Mouse (Mus musculus): ENCODE results near the gene Mus81. TPM values are rescaled to one million over a fixed set of nuclear protein-coding genes. Genes with fewer than 3 reads are reported as not detected.

The Mus81 gene
- total RNA-seq, 2 experiments from 2014 or later, result 8.3 to 12.5 TPM

DNA sequence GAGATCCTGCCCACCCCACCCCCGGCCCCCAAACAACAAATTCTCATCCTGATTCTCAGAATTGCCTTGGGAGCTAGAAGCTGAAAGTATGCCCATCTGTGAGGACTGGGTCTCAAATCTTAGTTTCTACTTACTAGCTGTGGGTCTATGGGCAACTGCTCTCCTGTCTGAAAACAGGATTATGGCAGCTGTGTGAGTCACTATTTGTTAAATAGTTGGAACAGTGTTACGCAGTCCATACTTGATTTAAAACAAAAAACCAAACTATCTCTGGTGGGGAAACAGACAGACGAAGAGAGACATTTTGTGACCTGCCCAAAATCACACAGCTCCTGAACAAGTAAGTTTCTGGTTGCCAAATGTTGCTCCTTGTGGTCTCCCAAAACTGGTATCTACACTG lies 38.5 kb downstream of the Mus81 start:
- ATAC-seq (replicated peaks; ENCODE audit: low FRiP score, poor library complexity, severe bottlenecking), result no peak

DNA sequence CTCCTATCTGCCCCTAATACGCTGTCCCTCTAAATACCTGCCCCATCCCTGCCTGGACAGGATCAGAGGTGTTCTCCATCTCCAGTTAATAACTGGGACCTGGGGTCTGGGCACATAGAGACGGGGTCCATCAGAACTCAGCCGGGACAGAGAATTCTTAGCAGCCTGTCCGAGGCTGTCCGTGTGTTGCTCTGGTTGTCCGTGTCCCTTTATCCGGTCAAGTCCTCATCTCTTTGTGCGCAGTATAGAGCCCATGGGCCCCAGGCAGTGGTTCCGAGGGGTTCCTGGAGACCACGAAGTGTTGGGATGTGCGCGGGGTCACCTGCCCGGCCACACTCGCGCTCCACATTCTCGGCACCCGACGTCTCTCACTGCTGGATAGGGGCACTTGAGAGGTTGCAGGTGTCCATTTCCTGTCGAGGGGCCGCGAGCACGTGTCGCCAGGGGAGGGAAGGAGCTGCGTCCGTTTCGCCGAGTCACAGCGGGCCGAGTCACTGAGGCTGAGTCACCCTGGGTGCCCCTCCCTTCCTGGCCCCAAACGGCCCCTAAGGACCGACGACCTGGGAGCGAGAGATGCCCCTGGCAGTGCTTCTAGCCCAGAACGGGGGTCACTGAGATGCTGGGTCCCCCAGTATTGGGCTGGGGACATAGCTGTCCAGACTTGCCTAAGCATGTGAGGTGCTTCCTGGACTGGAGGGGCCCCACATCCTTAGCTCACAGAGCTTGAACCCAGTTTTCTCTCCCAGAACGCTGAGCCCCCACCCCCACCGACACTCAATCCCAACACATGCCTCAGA lies 39.6 kb downstream of the Mus81 start:
- ATAC-seq (replicated peaks; ENCODE audit: low FRiP score, poor library complexity, severe bottlenecking), result peak; percentile 87

DNA sequence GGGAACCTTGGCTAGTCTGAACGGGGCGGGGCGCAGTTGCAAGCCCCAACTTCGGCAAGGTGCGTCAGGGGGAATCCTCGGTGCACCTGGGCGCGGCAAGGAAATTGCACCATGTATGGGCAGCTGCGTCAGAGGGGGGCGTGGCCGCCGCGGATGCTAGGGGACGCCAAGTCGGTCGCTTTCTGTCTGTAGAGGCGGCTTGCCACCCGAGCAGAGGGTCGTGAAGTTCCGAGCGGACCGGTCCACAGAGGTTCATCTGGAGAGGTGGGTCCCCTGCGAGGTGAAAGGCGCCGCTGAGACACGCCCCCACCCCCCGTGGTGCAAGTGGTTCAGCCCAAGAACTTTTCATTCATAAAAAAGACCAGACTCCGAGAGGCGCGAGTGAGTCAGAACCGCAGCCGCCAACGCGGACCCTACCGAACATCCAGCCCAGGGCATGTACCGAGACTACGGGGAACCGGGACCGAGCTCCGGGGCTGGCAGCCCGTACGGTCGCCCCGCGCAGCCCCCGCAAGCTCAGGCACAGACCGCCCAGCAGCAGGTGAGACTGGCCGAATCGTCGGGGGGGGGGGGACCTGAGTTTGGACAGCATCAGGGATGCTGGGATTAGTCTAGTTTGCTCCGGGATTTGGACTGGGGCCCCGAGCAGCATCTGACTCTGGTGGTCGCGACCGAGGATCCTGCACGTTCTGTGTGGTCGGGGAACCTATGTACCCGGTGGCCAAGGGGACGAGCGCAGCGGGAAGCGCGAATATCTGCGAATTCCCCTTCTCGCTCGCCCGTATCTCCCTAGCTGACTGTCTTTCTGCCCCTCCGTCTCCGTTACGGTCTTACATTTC lies 40.5 kb downstream of the Mus81 start, which contains the start of gene Fosl1:
Gene Fosl1, plus strand, starts transcription at position 33 of the 839 bp plus-strand sequence.
- peak; percentile 47; the same call in 1 of the 2 replicates for ATAC-seq (replicated peaks; ENCODE audit: low FRiP score, poor library complexity, severe bottlenecking)

DNA sequence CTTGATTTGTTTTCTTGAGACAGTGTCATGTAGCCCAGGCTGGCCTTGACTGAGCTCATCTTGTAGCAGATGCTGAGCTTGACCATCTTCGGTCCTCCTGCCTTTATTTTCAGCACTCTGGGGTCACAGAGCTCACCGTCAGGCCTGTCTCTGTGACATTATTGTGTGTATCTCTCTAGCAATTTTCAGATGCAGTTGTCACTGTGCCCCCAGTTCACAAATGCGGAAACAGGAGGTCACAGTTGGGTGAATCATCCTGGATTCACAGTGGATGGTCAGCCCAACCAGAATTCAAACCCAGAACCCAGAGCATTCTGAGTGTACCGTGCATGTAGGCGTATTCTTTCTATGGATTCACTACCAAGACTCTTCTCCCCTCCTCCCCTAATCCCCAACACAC lies 42.5 kb downstream of the Mus81 start:
- ATAC-seq (replicated peaks; ENCODE audit: low FRiP score, poor library complexity, severe bottlenecking), result no peak

- ATAC-seq (replicated peaks; ENCODE audit: low FRiP score, poor library complexity, severe bottlenecking), result no peak
Measured at GRCm38 (mm10) chr19:5444954-5445353, 43.2 kb downstream of the Mus81 start.

DNA sequence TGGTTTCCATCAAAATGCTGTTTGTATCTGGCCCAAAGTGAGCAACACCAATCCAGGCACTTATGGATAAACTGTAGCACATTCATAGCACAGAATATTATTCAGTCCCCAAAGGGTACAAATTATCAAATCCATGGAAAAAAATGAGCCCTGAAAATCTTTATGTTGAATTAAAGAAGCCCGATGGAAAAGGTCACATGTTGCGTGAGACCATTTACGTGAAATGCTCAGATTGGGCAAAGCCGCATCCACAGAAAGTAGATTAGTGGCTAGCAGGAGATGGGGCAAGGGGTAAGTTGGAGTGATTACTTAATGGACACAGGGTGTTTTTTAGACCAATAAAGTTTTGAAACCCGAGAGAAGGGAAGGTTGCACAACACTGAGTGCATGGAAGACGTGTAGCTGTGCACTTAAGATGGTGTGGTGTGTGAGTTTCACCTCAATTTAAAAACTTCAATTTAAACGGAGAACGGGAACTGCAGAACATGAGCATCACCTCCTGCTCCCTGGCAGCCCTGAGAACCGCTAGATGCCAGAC lies 43.8 kb downstream of the Mus81 start:
- no peak for ATAC-seq (replicated peaks; ENCODE audit: low FRiP score, poor library complexity, severe bottlenecking)

DNA sequence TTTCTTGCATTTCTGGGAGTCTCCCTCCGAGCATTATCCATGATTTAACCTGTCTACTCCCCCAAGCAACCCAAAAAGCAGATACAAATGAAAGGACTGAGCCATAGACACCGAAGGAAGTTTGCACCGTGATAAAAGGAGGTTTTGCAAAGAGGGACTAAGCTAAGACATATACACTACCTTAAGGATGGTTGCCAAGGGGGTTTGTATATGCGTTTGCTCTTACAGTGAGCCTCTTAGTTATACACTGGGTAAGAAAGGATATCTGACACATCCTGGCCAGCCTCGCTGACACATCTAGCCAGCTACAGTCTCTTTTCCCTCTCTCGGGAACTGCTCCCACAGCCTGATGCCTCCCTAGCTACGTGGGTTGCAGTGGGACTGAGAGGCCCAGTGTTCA lies 54.3 kb downstream of the Mus81 start:
- ATAC-seq (replicated peaks; ENCODE audit: low FRiP score, poor library complexity, severe bottlenecking), result no peak

DNA sequence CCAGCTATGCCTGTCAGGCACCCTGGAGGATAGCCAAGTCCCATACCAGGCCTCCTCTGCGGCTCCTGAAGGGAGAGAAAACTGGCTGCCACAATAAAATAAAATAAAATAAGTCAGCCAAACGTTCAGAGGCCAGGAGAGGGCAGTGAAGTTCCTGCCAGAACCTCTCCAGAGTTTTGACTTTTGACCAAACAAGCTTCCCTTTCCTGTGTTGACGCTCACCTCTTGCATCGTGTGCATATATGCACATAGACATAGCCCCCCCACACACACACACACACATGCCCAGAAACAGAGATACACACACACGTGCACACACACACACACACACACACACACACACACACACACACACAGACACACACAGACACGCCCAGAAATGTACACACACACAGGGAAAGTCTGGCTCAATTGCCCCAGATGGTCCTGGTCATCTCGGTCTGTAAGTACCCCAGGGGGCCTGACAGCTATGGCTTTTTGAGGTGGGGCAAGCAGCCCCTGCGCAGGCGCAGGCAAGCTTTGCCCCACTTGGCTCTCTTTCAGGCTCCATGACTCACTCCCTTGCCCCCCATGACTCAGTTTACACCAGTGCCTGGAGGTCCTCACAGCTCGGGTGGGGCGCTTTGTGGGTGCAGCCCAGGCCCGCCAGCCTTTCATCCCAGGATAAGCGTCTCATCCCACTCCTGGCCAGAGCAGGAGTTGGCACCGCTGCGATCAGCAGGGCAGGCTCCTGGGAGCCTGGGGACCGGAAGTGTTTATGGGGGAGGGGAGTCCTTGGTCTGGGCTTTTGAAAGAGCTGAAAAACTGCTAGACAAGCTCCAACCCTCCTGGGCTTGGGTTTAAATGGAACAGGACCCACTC lies 55.0 kb downstream of the Mus81 start:
- ATAC-seq (replicated peaks; ENCODE audit: low FRiP score, poor library complexity, severe bottlenecking), result no peak; the same call in 1 of the 2 replicates

Other genes with a start within 250 kb of the Mus81 start
- gene Pacs1, start 215.3 kb downstream of the Mus81 start, total RNA-seq (2015; ENCODE audit: low replicate concordance), result 7.7 and 8.1 TPM in 2 replicates
- gene Pacs1, start 215.3 kb downstream of the Mus81 start, total RNA-seq (2017; ENCODE audit: low replicate concordance), result 5.3 and 7.0 TPM in 2 replicates
- 38.5 and 55.0 TPM in 2 replicates for gene Sf3b2, start 192.9 kb downstream of the Mus81 start, total RNA-seq (2015; ENCODE audit: low replicate concordance)
- 59.6 and 76.3 TPM in 2 replicates for gene Sf3b2, start 192.9 kb downstream of the Mus81 start, total RNA-seq (2017; ENCODE audit: low replicate concordance)
- gene Gal3st3, start 190.1 kb downstream of the Mus81 start, total RNA-seq (2015; ENCODE audit: low replicate concordance), result not detected in 2 replicates
- gene Gal3st3, start 190.1 kb downstream of the Mus81 start, total RNA-seq (2017; ENCODE audit: low replicate concordance), result not detected in 2 replicates
- gene Catsper1, start 152.7 kb downstream of the Mus81 start, total RNA-seq (2015; ENCODE audit: low replicate concordance), result not detected in 2 replicates
- not detected in 2 replicates for gene Catsper1, start 152.7 kb downstream of the Mus81 start, total RNA-seq (2017; ENCODE audit: low replicate concordance)
- gene Cst6, start 138.8 kb downstream of the Mus81 start, total RNA-seq (2015; ENCODE audit: low replicate concordance), result not detected in 2 replicates
- gene Cst6, start 138.8 kb downstream of the Mus81 start, total RNA-seq (2017; ENCODE audit: low replicate concordance), result not detected in 2 replicates
- 7.3 and 12.3 TPM in 2 replicates for gene Eif1ad, start 121.7 kb downstream of the Mus81 start, total RNA-seq (2015; ENCODE audit: low replicate concordance)
- 14.7 and 18.7 TPM in 2 replicates for gene Eif1ad, start 121.7 kb downstream of the Mus81 start, total RNA-seq (2017; ENCODE audit: low replicate concordance)
- gene Banf1, start 121.2 kb downstream of the Mus81 start, total RNA-seq (2015; ENCODE audit: low replicate concordance), result 77.5 and 144 TPM in 2 replicates
- gene Banf1, start 121.2 kb downstream of the Mus81 start, total RNA-seq (2017; ENCODE audit: low replicate concordance), result 5.9 and 14.1 TPM in 2 replicates
- gene Sart1, start 99.7 kb downstream of the Mus81 start, total RNA-seq (2015; ENCODE audit: low replicate concordance), result 28.4 and 63.2 TPM in 2 replicates
- 28.5 and 48.2 TPM in 2 replicates for gene Sart1, start 99.7 kb downstream of the Mus81 start, total RNA-seq (2017; ENCODE audit: low replicate concordance)
- 2.5 TPM in 1 of 2 replicates, not detected in the other for gene Tsga10ip, start 85.9 kb downstream of the Mus81 start, total RNA-seq (2015; ENCODE audit: low replicate concordance)
- gene Tsga10ip, start 85.9 kb downstream of the Mus81 start, total RNA-seq (2017; ENCODE audit: low replicate concordance), result not detected in 2 replicates
- 15.0 and 32.4 TPM in 2 replicates for gene Drap1, start 63.4 kb downstream of the Mus81 start, total RNA-seq (2015; ENCODE audit: low replicate concordance)
- gene Drap1, start 63.4 kb downstream of the Mus81 start, total RNA-seq (2017; ENCODE audit: low replicate concordance), result 15.8 and 18.0 TPM in 2 replicates
- 14.8 and 16.1 TPM in 2 replicates for gene AI837181, start 63.3 kb downstream of the Mus81 start, total RNA-seq (2015; ENCODE audit: low replicate concordance)
- gene AI837181, start 63.3 kb downstream of the Mus81 start, total RNA-seq (2017; ENCODE audit: low replicate concordance), result 5.3 and 7.7 TPM in 2 replicates
- 0.42 TPM in 1 of 2 replicates, not detected in the other for gene Fosl1, start 40.9 kb downstream of the Mus81 start, total RNA-seq (2015; ENCODE audit: low replicate concordance)
- not detected in 2 replicates for gene Fosl1, start 40.9 kb downstream of the Mus81 start, total RNA-seq (2017; ENCODE audit: low replicate concordance)
- gene Ccdc85b, start 30.5 kb downstream of the Mus81 start, total RNA-seq (2015; ENCODE audit: low replicate concordance), result 0.38 TPM in 1 of 2 replicates, not detected in the other
- 0.14 and 0.17 TPM in 2 replicates for gene Ccdc85b, start 30.5 kb downstream of the Mus81 start, total RNA-seq (2017; ENCODE audit: low replicate concordance)
- 13.2 and 15.2 TPM in 2 replicates for gene Fibp, start 27.8 kb downstream of the Mus81 start, total RNA-seq (2015; ENCODE audit: low replicate concordance)
- gene Fibp, start 27.8 kb downstream of the Mus81 start, total RNA-seq (2017; ENCODE audit: low replicate concordance), result 17.6 and 19.0 TPM in 2 replicates
- gene Ctsw, start 19.9 kb downstream of the Mus81 start, total RNA-seq (2015; ENCODE audit: low replicate concordance), result not detected in 2 replicates
- not detected in 2 replicates for gene Ctsw, start 19.9 kb downstream of the Mus81 start, total RNA-seq (2017; ENCODE audit: low replicate concordance)
- not detected in 2 replicates for gene Efemp2, start 14.4 kb downstream of the Mus81 start, total RNA-seq (2015; ENCODE audit: low replicate concordance)
- 3.4 TPM in 1 of 2 replicates, not detected in the other for gene Efemp2, start 14.4 kb downstream of the Mus81 start, total RNA-seq (2017; ENCODE audit: low replicate concordance)
- 516 and 540 TPM in 2 replicates for gene Cfl1, start 2.1 kb upstream of the Mus81 start, total RNA-seq (2015; ENCODE audit: low replicate concordance)
- 293 and 380 TPM in 2 replicates for gene Cfl1, start 2.1 kb upstream of the Mus81 start, total RNA-seq (2017; ENCODE audit: low replicate concordance)
- not detected in 2 replicates for gene 1700020D05Rik, start 15.4 kb upstream of the Mus81 start, total RNA-seq (2015; ENCODE audit: low replicate concordance)
- 1.1 and 1.3 TPM in 2 replicates for gene 1700020D05Rik, start 15.4 kb upstream of the Mus81 start, total RNA-seq (2017; ENCODE audit: low replicate concordance)
- 1.9 and 2.9 TPM in 2 replicates for gene Snx32, start 22.1 kb upstream of the Mus81 start, total RNA-seq (2015; ENCODE audit: low replicate concordance)
- gene Snx32, start 22.1 kb upstream of the Mus81 start, total RNA-seq (2017; ENCODE audit: low replicate concordance), result 11.7 and 13.4 TPM in 2 replicates
- not detected in 2 replicates for gene Ovol1, start 72.2 kb upstream of the Mus81 start, total RNA-seq (2015; ENCODE audit: low replicate concordance)
- not detected in 2 replicates for gene Ovol1, start 72.2 kb upstream of the Mus81 start, total RNA-seq (2017; ENCODE audit: low replicate concordance)
- gene Ap5b1, start 79.6 kb upstream of the Mus81 start, total RNA-seq (2015; ENCODE audit: low replicate concordance), result 2.9 and 5.2 TPM in 2 replicates
- gene Ap5b1, start 79.6 kb upstream of the Mus81 start, total RNA-seq (2017; ENCODE audit: low replicate concordance), result 1.8 and 4.7 TPM in 2 replicates
- gene Rnaseh2c, start 113.5 kb upstream of the Mus81 start, total RNA-seq (2015; ENCODE audit: low replicate concordance), result 14.4 and 52.2 TPM in 2 replicates
- 19.3 and 79.3 TPM in 2 replicates for gene Rnaseh2c, start 113.5 kb upstream of the Mus81 start, total RNA-seq (2017; ENCODE audit: low replicate concordance)
- 8.2 and 11.3 TPM in 2 replicates for gene Kat5, start 121.8 kb upstream of the Mus81 start, total RNA-seq (2015; ENCODE audit: low replicate concordance)
- 22.0 and 28.9 TPM in 2 replicates for gene Kat5, start 121.8 kb upstream of the Mus81 start, total RNA-seq (2017; ENCODE audit: low replicate concordance)
- gene Rela, start 149.1 kb upstream of the Mus81 start, total RNA-seq (2015; ENCODE audit: low replicate concordance), result 13.1 and 25.1 TPM in 2 replicates
- gene Rela, start 149.1 kb upstream of the Mus81 start, total RNA-seq (2017; ENCODE audit: low replicate concordance), result 15.5 and 22.0 TPM in 2 replicates
- gene Sipa1, start 175.3 kb upstream of the Mus81 start, total RNA-seq (2015; ENCODE audit: low replicate concordance), result 20.5 and 36.9 TPM in 2 replicates
- 27.4 and 90.3 TPM in 2 replicates for gene Sipa1, start 175.3 kb upstream of the Mus81 start, total RNA-seq (2017; ENCODE audit: low replicate concordance)
- 5.0 and 7.3 TPM in 2 replicates for gene Map3k11, start 200.3 kb upstream of the Mus81 start, total RNA-seq (2015; ENCODE audit: low replicate concordance)
- gene Map3k11, start 200.3 kb upstream of the Mus81 start, total RNA-seq (2017; ENCODE audit: low replicate concordance), result 8.4 and 11.2 TPM in 2 replicates
- gene Pcnx3, start 200.5 kb upstream of the Mus81 start, total RNA-seq (2015; ENCODE audit: low replicate concordance), result 10.7 and 16.3 TPM in 2 replicates
- 14.8 and 20.3 TPM in 2 replicates for gene Pcnx3, start 200.5 kb upstream of the Mus81 start, total RNA-seq (2017; ENCODE audit: low replicate concordance)
- not detected in 2 replicates for gene Kcnk7, start 216.0 kb upstream of the Mus81 start, total RNA-seq (2015; ENCODE audit: low replicate concordance)
- gene Kcnk7, start 216.0 kb upstream of the Mus81 start, total RNA-seq (2017; ENCODE audit: low replicate concordance), result not detected in 2 replicates
- gene Ehbp1l1, start 237.9 kb upstream of the Mus81 start, total RNA-seq (2015; ENCODE audit: low replicate concordance), result 27.5 and 57.9 TPM in 2 replicates
- gene Ehbp1l1, start 237.9 kb upstream of the Mus81 start, total RNA-seq (2017; ENCODE audit: low replicate concordance), result 236 and 446 TPM in 2 replicates
- 11.5 and 30.4 TPM in 2 replicates for gene Fam89b, start 241.3 kb upstream of the Mus81 start, total RNA-seq (2015; ENCODE audit: low replicate concordance)
- 8.5 and 10.5 TPM in 2 replicates for gene Fam89b, start 241.3 kb upstream of the Mus81 start, total RNA-seq (2017; ENCODE audit: low replicate concordance)

All from erythroblast, adult 5-6 weeks (primary cell).